In genomic region chr16:93081533-93081932, GRCm38 (mm10) we compare ENCODE assay signal across 20 mouse cellular contexts.
DNase-seq lines count a peak whose midpoint lies in the region; ATAC-seq and TF ChIP-seq lines count a peak whose summit lies in the region.
"Had no signal": no experiment of that assay in that cellular context is flagged by ENCODE, and none has a peak within 500 bp of the region (broad histone marks: within the 10 kb centered on the region; RNA-seq: fewer than 3 reads in every experiment).

No protein-coding gene starts in this region.

- TF ChIP-seq EP300 in CH12.LX (IDR thresholded peaks at IDR 0.05; ENCODE audit: low read length), result peak; percentile 88

- no peak for TF ChIP-seq CTCF in CH12.LX (conservative IDR thresholded peaks at IDR 0.05 in 1 of 2, IDR thresholded peaks at IDR 0.05 in 1 of 2; ENCODE audit: low read depth in 2 of 2, low read length in 2 of 2)

- H3K79me2 ChIP-seq in CH12.LX (replicated peaks; ENCODE audit: control insufficient read depth, extremely low read depth, insufficient read depth, poor library complexity, severe bottlenecking), result no peaks in the 10 kb centered on the region

- in situ Hi-C loops in CH12.LX (cut with MboI; ENCODE audit: low pct_ligation_motif_present, low pct_unique_long_range_greater_than_20kb, low sequenced_read_pairs), result no loop called here

- peaks cover 8 to 37% of the 10 kb centered on the region in 2 experiments for H3K4me1 ChIP-seq in CH12.LX (ENCODE audit: control insufficient read depth in 1 of 2, insufficient read depth in 2 of 2)

- DNase-seq in 416B (ENCODE audit: low read depth) (peak; percentile 12), CH12.LX (ENCODE audit: extremely low read depth) (peak; percentile 27)
- DNase-seq in splenic B cell, adult 2 months (ENCODE audit: low read depth, low spot score), result peak; percentile 18
- DNase-seq in layer of hippocampus, postnatal 25 days (ENCODE audit: extremely low spot score in 1 of 2, low spot score in 1 of 2), result no peak
- DNase-seq: adrenal gland, adult 2 months; adrenal gland, postnatal 10 days; adrenal gland, postnatal 25 days; cerebellum, adult 11 months; cerebellum, adult 18-20 months; cerebellum, adult 8-10 months; cerebellum, adult 9-11 months; cerebellum, postnatal 14 days; cerebellum, postnatal 36 days; forebrain, postnatal 0 days had no signal

- peaks cover 2% of the 10 kb centered on the region for H3K9me3 ChIP-seq in CH12.LX (replicated peaks; ENCODE audit: low read length)
- H3K9me3 ChIP-seq: embryonic facial prominence, embryonic 10.5 days; embryonic facial prominence, embryonic 12.5 days; forebrain, embryonic 15.5 days had no signal

- H3K27ac ChIP-seq in CH12.LX (ENCODE audit: insufficient read depth, low read depth), result no peak overlapping the region
- H3K27ac ChIP-seq: embryonic facial prominence, embryonic 10.5 days; embryonic facial prominence, embryonic 12.5 days; forebrain, embryonic 13.5 days; forebrain, embryonic 15.5 days had no signal

- TF ChIP-seq POLR2A in CH12.LX (IDR thresholded peaks at IDR 0.05; ENCODE audit: low read depth, low read length), result no peak

- no peak for TF ChIP-seq RAD21 in CH12.LX (IDR thresholded peaks at IDR 0.05; ENCODE audit: low read depth, low read length)

- no peak overlapping the region for H3K9ac ChIP-seq in CH12.LX (ENCODE audit: insufficient read depth, low read depth)
- H3K9ac ChIP-seq: embryonic facial prominence, embryonic 12.5 days; forebrain, embryonic 13.5 days; forebrain, embryonic 15.5 days; forebrain, postnatal 0 days had no signal

- H3K36me3 ChIP-seq in CH12.LX (replicated peaks in 1 of 2; ENCODE audit: control insufficient read depth in 1 of 2, insufficient read depth in 1 of 2, low read length in 1 of 2), result no peaks in the 10 kb centered on the region
- H3K36me3 ChIP-seq in splenic B cell, adult 2 months (ENCODE audit: control insufficient read depth, insufficient read depth, low read length, poor library complexity, severe bottlenecking), result no peaks in the 10 kb centered on the region
- H3K36me3 ChIP-seq: embryonic facial prominence, embryonic 10.5 days; embryonic facial prominence, embryonic 12.5 days; forebrain, embryonic 15.5 days had no signal

- no peak for ATAC-seq in frontal cortex, adult (ENCODE audit: low TSS enrichment)
- ATAC-seq: CD4-positive, CD25-positive, alpha-beta regulatory T cell, adult 4 months; forebrain, embryonic 13.5 days; forebrain, embryonic 15.5 days; forebrain, postnatal 0 days had no signal

- H3K4me2 ChIP-seq in CH12.LX (ENCODE audit: insufficient read depth, low read depth, poor library complexity, severe bottlenecking), result no peak overlapping the region
- H3K4me2 ChIP-seq: embryonic facial prominence, embryonic 12.5 days; forebrain, embryonic 13.5 days; forebrain, embryonic 15.5 days had no signal

- dilution Hi-C loops in CH12.LX (cut with MboI; ENCODE audit: extremely low pct_ligation_motif_present, extremely low pct_unique_long_range_greater_than_20kb, low sequenced_read_pairs), result no loop called here

- H3K27me3 ChIP-seq in CH12.LX (replicated peaks), result no peaks in the 10 kb centered on the region
- H3K27me3 ChIP-seq in splenic B cell, adult 2 months (ENCODE audit: control insufficient read depth, insufficient read depth, low read length, poor library complexity, severe bottlenecking), result no peaks in the 10 kb centered on the region
- H3K27me3 ChIP-seq: embryonic facial prominence, embryonic 12.5 days; forebrain, embryonic 13.5 days; forebrain, embryonic 15.5 days had no signal

- no peak overlapping the region for H3K4me3 ChIP-seq in CH12.LX (replicated peaks in 1 of 3; ENCODE audit: low read depth in 2 of 3, low read length in 2 of 3, poor library complexity in 1 of 3)
- H3K4me3 ChIP-seq: embryonic facial prominence, embryonic 10.5 days; embryonic facial prominence, embryonic 12.5 days; forebrain, embryonic 13.5 days; forebrain, embryonic 15.5 days had no signal

TF ChIP-seq in CH12.LX, 34 proteins besides CTCF, POLR2A, EP300 and RAD21:
- TF ChIP-seq BHLHE40 (IDR thresholded peaks at IDR 0.05; ENCODE audit: low read depth, low read length), result 0 out of 2 replicates have a peak, but pooled peaks have one; percentile 27
- no peak for TF ChIP-seq MYC (IDR thresholded peaks at IDR 0.05; ENCODE audit: low read depth, low read length)
- peak; percentile 75; the same call in 1 of the 2 replicates for TF ChIP-seq IRF4 (IDR thresholded peaks at IDR 0.05; ENCODE audit: low read depth, low read length)
- peak; percentile 28; the same call in 1 of the 2 replicates for TF ChIP-seq TCF12 (IDR thresholded peaks at IDR 0.05; ENCODE audit: low read depth, low read length)
- no peak for TF ChIP-seq RCOR1 (conservative IDR thresholded peaks at IDR 0.05; ENCODE audit: low read depth, low read length)
- no peak for TF ChIP-seq NRF1 (IDR thresholded peaks at IDR 0.05; ENCODE audit: low read depth, low read length)
- TF ChIP-seq ETS1 (conservative IDR thresholded peaks at IDR 0.05; ENCODE audit: low read depth, low read length), result 0 out of 2 replicates have a peak, but pooled peaks have one; percentile 20
- TF ChIP-seq MEF2A (IDR thresholded peaks at IDR 0.05; ENCODE audit: borderline replicate concordance, low read depth, low read length), result peak; percentile 36; the same call in 1 of the 2 replicates
- no peak for TF ChIP-seq E2F4 (IDR thresholded peaks at IDR 0.05; ENCODE audit: insufficient replicate concordance, low read depth, low read length)
- TF ChIP-seq KAT2A (IDR thresholded peaks at IDR 0.05; ENCODE audit: insufficient replicate concordance, low read length), result no peak

Comparison
In these comparisons a context has a peak if more than half of its experiments do, and no peak if none do; other contexts are left out.
1. DNase-seq: peak in 416B (single experiment), CH12.LX (single experiment) and splenic B cell, adult 2 months (single experiment); none in layer of hippocampus, postnatal 25 days (0 of 2).